Mouse (Mus musculus): ENCODE data around the gene Gm20605. TPM values are rescaled to one million over a fixed set of nuclear protein-coding genes. Genes with fewer than 3 reads are reported as not detected.

Gm20605 gene
- total RNA-seq (2022): 10 to 100 TPM in 3 of 4 experiments, 1 to 10 TPM in 1; 8.2 to 24.1 (median 14.7) TPM

DNA sequence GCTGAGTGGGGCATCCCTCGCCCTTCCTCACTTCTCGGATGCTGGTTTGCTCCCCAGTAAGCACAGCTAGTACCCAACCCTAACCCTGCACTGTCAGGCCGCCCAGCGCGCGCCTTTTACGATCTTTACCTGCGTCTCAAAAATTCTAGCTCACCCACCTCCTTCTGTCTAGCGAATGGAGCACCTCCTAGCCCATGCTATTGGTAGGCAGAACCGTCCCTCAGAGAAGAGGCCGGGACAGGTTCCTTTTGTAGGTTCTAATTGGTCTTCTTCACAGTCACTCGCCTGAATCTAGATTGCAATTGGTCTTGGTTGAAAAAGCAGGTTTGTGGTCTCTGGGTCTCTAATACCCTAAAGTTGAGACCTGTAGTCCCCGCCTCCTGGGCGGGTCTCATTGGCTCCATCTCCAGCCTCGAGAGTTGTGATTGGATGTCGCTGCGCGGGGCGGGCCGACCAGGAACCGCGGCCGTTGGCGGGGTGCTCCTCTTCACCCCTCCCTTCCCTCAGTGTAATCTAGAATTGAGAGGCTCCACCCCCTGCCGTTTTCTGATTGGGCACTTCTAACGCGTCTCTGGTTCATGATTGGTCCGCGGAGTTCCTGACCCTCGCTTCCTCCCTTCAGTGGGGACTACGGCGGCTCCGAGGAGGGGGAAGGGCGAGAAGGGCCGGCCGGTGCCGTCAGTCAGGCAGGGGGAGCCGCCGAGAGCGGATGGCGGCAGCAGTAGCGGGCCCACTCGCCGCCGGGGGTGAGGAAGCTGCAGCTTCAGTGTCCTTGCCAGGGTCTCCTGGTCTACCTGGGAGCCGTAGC, at the start of gene Gm20605, which contains the start of the genes Fbxo24 and Lrch4:
Gene Gm20605 (plus strand): TSS at position 678 of the 808 bp plus-strand sequence.
Gene Fbxo24 (minus strand): TSS at position 505 of the 808 bp plus-strand sequence.
Gene Lrch4 (plus strand): TSS at position 624 of the 808 bp plus-strand sequence.
- DNase-seq: peak; percentile 100

DNA sequence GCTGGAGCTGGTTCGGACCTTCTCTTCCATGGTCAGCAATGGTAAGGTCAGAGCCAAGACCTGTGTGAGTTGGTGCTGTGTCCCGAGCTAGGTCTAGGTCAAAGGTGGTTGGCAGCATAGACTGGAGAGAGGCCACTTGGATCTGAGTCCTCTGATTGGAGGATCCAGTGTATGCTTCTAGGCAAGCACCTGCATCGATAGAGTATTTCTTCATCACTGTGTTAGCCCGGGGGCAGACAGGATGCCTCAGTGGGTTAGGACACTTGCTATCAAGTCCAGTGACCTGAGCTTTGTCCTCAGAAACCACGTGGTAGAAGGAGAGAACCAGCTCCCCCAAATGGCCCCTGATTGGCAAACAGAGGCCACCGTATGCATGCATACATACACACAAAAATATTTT, 48.7 kb upstream of the Gm20605 start:
- DNase-seq: no peak

DNA sequence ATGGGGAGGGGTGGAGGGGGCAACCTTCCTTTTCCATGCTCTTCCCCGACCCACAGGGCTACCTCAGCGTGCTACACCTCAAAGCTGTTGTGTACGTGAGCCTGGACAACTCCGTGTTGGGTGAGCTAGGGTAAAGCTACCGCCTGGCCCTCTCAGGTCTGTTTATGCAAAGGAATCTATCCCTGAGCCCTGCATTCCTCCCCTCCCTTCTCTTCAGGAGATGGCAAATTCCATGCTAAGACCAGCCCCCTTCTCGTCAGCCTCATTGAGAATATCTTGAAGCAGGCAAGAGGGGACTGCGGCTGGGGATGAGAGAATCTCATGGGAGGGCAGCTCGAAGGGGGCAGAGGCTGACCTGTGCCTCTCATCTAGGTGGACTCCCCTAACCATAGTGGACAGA, 46.3 kb upstream of the Gm20605 start:
- DNase-seq: no peak

DNA sequence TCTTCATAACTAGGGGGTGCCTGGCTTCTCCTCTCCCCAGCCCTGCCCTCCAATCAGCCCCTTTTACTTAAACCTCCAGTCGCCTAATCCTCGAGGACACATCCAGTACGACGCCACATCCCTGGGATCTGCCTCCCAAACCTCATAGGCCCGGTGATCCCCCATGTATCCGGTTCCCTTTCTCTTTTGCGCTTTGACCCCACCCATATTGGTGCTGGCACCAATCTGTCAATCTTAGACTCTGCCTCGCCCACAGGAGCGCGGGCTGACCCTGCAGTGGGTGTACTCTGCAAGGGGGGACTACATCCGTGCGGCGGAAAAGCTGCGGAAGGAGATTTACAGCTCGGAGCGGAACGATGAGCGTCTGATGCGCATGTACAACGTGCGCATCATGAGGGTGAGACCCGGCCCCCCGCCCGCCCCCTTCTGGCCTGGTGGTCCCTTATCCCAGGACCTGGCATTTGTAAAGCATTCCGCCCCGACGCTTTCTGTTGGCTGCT, 45.3 kb upstream of the Gm20605 start:
- no peak for DNase-seq

GRCm38 (mm10) chr5:137584976-137585375, 44.0 kb upstream of the Gm20605 start:
- peak; percentile 63 for DNase-seq

DNA sequence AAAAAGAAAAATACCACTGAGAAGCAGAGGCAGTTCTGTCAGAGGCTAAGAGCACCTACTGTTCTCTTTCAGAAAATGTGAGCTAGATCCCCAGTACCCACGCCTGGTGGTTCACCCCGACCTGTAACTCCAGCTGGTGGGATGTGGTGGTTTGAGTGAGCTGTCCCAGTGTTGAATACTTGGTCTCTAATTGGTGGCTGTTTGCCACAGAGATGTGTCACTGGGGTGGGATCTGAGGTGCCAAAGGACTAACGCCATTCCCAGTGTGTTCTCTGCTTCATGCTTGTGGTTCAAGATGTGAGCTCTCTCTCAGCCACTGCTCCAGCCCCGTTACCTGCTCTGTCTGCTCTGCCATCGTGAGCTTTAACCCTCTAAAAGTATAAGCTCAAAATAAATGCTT, 38.5 kb upstream of the Gm20605 start:
- no peak for DNase-seq

- DNase-seq: no peak
These were observed 33.1 kb upstream of the Gm20605 start for GRCm38 (mm10) chr5:137595921-137596320.

- no peak for DNase-seq
These were observed 32.2 kb upstream of the Gm20605 start for GRCm38 (mm10) chr5:137596601-137597261.

- DNase-seq: no peak
These were observed 31.4 kb upstream of the Gm20605 start for GRCm38 (mm10) chr5:137597625-137598024.

- DNase-seq: no peak
These were observed 30.7 kb upstream of the Gm20605 start for GRCm38 (mm10) chr5:137598100-137598826.

DNA sequence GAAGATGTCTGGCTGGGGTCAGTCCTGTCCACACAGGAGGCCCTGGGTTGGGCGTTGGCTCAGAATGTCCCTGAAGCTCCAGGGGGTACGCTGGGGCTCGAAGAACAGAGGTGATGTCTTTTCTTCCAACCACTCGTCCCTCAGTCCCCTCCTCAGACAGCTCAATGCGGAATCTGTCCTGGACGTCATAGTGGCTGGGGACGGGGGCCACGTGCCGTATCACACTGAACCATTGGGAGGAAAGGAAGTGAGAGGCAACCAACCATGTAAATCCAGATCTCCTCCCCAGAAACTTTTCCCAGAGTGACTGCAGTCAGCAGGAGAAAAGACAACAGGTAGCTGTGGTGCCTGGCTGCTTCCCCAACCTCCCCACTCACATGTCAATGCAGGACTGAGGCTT, 29.4 kb upstream of the Gm20605 start:
- DNase-seq: no peak

GRCm38 (mm10) chr5:137600281-137600618, 28.7 kb upstream of the Gm20605 start:
- DNase-seq: no peak

DNA sequence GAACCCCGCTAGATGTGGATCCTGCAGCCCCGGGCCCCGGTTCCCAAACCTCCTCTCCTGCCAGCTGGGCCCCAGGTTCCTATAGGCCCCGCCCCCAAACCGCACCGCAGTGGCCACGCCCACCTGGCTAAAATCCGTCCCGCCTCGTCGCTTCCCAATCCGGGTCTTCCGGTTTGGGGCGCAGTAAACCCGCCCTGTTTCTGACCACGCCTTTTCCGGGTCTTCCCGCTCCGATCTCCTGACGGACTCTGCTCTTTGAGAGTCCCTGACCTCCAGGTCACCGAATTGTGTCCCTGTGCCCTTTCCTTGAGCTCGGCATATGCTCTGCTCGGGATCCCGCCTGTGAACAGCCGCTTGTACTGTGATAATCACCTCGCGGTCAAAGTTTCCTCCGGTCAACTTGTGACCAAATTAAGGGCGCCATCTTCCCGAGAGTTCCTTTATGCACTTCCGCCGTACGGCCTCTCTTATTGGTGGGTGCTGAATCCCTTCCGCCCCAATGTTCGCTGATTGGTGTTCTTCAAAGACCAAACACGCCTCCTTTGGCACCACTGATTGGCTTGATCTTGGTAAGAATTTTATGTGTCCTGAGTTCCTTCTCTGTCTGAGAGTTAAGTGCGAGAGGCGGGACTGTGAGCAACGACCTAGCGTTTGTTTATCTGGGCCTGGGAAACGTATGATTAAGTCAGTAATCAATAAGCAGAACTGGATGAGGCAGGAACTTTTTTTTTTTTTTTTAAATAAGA, 28.2 kb upstream of the Gm20605 start, which contains the start of gene Mospd3:
Gene Mospd3 (minus strand): TSS at position 440 of the 746 bp plus-strand sequence.
- peak; percentile 94 for DNase-seq

DNA sequence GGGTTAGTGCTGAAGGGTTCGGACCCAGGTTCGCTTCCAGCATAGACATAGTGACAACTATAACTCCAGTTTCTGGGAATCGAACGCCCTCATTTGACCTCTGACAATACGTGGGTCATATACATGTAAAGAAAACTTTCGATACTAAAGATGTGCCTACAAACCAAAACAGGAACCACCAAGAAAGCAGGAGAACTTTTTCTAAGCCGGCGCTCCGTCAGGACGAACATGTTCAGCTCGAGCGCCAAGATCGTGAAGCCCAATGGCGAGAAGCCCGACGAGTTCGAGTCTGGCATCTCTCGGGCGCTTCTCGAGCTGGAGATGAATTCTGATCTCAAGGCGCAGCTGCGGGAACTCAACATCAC, 27.6 kb upstream of the Gm20605 start:
- no peak for DNase-seq

DNA sequence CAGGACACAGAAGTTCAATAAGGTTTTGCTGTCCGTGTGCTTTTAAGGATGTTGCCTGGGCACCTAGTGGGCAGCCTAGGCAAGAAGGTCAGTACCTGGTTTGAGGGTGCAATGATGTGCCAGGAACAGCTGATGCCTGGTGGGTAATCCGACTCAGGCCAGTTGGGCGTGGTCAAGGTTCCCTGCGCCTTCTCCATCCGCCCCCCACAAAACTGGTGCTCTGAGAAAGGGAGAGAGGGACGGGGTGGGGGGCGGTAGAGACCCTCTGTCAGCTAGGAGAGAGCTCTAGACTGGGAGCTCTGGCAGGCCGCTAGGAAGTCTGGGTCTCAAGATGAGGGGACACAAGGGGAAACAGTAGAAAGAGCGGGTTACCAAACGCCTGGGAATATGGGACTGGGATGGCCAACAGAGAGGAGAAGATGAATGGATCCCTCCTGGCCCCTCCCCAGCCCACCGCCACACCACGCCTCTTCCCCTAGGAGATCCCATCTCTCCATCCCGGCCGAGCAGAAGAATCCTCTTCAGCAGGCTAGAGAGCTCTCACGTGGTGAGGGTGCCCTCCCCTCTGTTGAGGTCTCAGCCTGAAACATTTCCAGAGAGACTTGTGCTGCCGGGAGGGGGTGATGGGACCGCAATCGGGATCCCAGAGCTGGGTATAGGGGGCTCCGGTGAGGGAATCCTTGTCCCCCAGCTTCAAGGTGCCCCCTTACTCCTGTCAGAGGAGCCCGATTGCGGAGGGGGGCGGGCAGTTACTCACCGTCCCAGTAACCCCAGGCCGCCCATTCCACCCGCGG, 20.9 kb upstream of the Gm20605 start:
- DNase-seq: no peak

DNA sequence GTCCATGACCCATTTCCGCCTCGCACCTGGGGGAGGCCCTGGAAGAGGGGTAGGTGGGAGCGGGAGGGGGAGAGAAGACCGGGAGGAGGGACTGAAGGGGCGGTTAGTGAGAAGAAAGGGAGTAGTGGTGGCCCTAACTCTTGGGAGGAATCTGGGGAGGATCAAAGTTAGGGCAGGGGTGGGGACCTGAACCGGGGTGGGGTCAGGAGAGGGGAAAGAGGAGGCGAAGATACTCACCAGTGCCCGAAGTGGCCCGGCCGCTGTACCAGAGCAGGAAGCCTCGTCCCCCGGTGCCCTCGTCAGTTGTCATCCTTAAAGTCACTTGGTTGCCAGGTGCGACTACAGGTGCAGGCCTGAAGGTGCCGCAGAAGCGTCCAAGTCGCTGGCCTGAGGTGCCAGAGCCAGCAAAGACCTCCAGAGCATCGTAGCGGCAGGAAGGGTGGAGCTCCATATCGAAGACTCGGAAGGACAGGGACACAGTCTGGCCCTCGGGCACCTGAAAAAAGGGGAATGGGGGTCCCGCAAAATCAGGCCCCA, 20.3 kb upstream of the Gm20605 start:
- DNase-seq: no peak

DNA sequence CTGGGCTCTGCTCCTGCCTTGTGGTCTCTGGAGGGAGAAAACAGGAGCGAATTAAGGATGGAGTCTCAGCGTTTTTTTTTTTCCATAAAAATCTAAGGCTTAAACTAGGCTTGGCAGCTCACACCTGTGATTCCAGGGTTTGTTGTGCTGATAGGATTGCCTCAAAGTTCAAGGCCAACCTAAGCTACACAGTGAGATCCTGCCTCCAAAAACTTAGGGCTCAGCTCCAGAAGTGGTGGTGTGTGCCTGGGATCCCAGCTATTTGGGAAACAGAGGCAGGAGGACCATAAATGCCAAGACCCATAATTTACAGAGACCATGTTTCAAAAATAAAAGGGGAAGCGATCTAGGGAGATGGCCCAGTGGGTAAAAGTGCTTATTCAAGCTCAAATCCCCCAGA, 19.7 kb upstream of the Gm20605 start:
- DNase-seq: no peak

GRCm38 (mm10) chr5:137610056-137610455, 18.9 kb upstream of the Gm20605 start:
- no peak for DNase-seq

DNA sequence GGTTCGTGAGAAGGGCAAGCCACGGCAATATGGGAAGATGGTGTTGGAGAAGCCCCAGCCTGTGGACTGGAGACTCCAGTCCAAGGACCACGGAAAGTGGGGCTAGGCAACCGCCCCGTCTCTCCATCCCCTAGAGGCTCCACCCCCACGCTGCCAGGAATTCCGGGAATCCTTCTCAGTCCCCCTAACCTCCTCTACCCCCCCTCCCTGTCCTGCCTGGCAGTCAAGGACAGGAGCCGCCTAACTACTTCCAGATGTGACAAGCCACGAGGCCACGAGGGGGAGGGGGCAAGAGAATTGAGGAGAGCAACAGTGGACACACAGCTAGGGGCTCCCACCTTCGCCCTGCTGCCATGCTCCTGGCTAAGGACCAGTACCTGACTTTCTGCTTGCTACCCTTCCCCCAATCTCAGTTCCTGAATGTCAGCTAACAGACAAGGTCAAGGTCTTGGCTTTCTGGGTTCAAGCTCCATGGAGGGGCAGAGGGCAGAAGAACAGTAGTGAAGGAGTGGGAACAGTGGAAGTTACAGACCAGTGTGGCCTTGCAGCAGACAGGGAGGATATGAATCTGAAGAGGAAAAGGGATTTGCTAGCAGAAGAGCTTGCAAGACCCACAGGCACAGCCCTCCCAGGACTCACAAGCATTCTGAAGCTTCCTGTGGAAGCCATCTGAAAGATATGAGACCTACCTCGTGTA, 18.3 kb upstream of the Gm20605 start:
- peak; percentile 90 for DNase-seq

GRCm38 (mm10) chr5:137611245-137611602, 17.8 kb upstream of the Gm20605 start:
- peak; percentile 68 for DNase-seq
